Mouse (Mus musculus): Measurements from ENCODE around the gene Wnt2b. TPM values are rescaled to one million over a fixed set of nuclear protein-coding genes. Genes with fewer than 3 reads are reported as not detected.

Gene Wnt2b
- polyA plus RNA-seq, 1 experiment, result 0.13 TPM

DNA sequence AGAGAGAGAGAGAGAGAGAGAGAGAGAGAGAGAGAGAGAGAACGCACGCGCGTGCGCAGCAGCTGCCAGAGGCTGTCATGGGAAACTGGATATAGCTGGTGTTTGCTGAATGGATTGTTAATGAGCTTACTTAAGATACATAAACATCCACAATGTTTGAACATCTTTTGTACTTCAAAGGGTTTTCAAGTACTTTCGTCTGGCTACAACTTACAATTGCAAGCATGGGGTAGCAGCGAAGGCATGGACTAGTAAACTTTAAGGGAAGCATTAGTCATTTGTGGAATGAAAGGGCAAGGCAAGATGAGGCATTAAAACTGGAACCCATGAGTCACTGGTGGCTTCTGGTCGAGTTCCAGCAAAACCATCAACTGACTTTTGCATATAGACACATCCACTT lies 38.8 kb upstream of the Wnt2b start:
- no peak overlapping the region for H3K4me3 ChIP-seq
- no peaks in the 10 kb centered on the region for H3K79me2 ChIP-seq (ENCODE audit: control insufficient read depth, insufficient read depth)
- H3K36me3 ChIP-seq (ENCODE audit: control insufficient read depth, insufficient read depth), result peaks cover 12% of the 10 kb centered on the region
- H3K27me3 ChIP-seq (ENCODE audit: control insufficient read depth, insufficient read depth, insufficient read length), result no peaks in the 10 kb centered on the region
- H3ac ChIP-seq (ENCODE audit: control insufficient read depth, insufficient read length), result no peak overlapping the region
- TF ChIP-seq POLR2A (IDR thresholded peaks at IDR 0.05; ENCODE audit: insufficient read length, low read depth) (no peak), MAX (IDR thresholded peaks at IDR 0.05; ENCODE audit: low read depth) (no peak), TCF12 (IDR thresholded peaks at IDR 0.05; ENCODE audit: insufficient read depth, poor library complexity, severe bottlenecking) (no peak), MYOD1 (IDR thresholded peaks at IDR 0.05; ENCODE audit: control insufficient read depth in 1 of 3, insufficient read length in 2 of 3, low read depth in 2 of 3) (peak in 2 of 3 experiments; percentile 3 to 45), POLR2AphosphoS2 (IDR thresholded peaks at IDR 0.05; ENCODE audit: insufficient read length, low read depth) (no peak), SRF (IDR thresholded peaks at IDR 0.05; ENCODE audit: control insufficient read depth, insufficient read length, low read depth) (no peak), REST (IDR thresholded peaks at IDR 0.05; ENCODE audit: insufficient read depth, insufficient read length) (no peak), CEBPB (IDR thresholded peaks at IDR 0.05; ENCODE audit: insufficient read depth, poor library complexity, severe bottlenecking) (no peak)
- H3K4me2 ChIP-seq (ENCODE audit: low read depth), result peak overlapping the region; percentile 63

DNA sequence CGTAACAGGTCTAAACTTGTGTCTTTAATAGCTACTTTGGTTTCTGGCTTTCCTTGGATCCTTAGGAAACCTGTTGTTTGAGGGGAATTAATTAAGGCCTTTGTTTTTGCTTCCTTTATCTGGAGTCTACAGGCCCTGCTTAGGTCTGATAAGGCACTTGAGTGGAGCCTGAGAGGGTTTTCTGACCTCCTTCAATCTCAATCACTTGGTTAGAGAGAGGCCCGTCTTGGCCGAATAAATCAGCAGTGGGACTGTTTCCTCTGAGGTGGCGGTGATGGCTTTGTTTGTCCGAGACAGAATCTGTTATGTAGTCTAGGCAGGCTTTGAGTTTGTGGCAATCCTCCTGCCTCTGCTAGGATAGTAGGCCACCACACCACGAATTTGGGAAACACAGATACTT lies 35.8 kb upstream of the Wnt2b start:
- H3K4me3 ChIP-seq, result no peak overlapping the region
- no peak overlapping the region for H3K4me2 ChIP-seq (ENCODE audit: low read depth)
- no peaks in the 10 kb centered on the region for H3K36me3 ChIP-seq (ENCODE audit: control insufficient read depth, insufficient read depth)
- H3K27me3 ChIP-seq (ENCODE audit: control insufficient read depth, insufficient read depth, insufficient read length), result no peaks in the 10 kb centered on the region
- H3ac ChIP-seq (ENCODE audit: control insufficient read depth, insufficient read length), result no peak overlapping the region
- TF ChIP-seq E2F4 (IDR thresholded peaks at IDR 0.05; ENCODE audit: insufficient read depth) (no peak), POLR2AphosphoS2 (IDR thresholded peaks at IDR 0.05; ENCODE audit: insufficient read length, low read depth) (no peak), USF1 (IDR thresholded peaks at IDR 0.05; ENCODE audit: low read depth) (no peak), TCF12 (IDR thresholded peaks at IDR 0.05; ENCODE audit: insufficient read depth, poor library complexity, severe bottlenecking) (no peak), MAX (IDR thresholded peaks at IDR 0.05; ENCODE audit: low read depth) (no peak), MYOD1 (IDR thresholded peaks at IDR 0.05; ENCODE audit: control insufficient read depth in 1 of 3, insufficient read length in 2 of 3, low read depth in 2 of 3) (no peak), SRF (IDR thresholded peaks at IDR 0.05; ENCODE audit: control insufficient read depth, insufficient read length, low read depth) (no peak), POLR2A (IDR thresholded peaks at IDR 0.05; ENCODE audit: insufficient read length, low read depth) (no peak), MYOG (IDR thresholded peaks at IDR 0.05; ENCODE audit: control insufficient read depth in 1 of 3, insufficient read depth in 1 of 3, insufficient read length in 2 of 3, low read depth in 2 of 3) (no peak), REST (IDR thresholded peaks at IDR 0.05; ENCODE audit: insufficient read depth, insufficient read length) (no peak)
- H3K79me2 ChIP-seq (ENCODE audit: control insufficient read depth, insufficient read depth), result no peaks in the 10 kb centered on the region

DNA sequence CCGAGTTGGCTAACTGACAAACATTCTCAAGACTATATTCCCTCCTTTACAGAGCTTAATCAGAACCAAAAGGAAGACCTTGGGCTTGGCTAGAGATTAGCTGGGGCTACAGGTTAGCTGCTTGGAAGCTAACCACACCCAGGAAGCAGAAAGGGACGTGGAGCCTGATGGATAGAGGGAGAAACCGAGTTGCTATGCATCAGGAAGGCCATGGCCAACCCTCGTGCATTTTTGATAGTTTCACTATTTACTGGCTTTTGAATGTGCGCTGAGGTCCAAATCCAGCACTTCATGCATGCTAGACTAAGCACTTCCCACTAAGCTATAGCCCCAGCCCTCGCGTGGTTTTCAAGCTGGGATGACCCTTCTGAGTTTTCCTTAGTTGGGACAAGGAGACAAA lies 34.0 kb upstream of the Wnt2b start:
- no peak overlapping the region for H3K4me2 ChIP-seq (ENCODE audit: low read depth)
- no peaks in the 10 kb centered on the region for H3K27me3 ChIP-seq (ENCODE audit: control insufficient read depth, insufficient read depth, insufficient read length)
- H3ac ChIP-seq (ENCODE audit: control insufficient read depth, insufficient read length), result no peak overlapping the region
- no peak overlapping the region for H3K4me3 ChIP-seq
- TF ChIP-seq REST (IDR thresholded peaks at IDR 0.05; ENCODE audit: insufficient read depth, insufficient read length) (no peak), TCF3 (IDR thresholded peaks at IDR 0.05; ENCODE audit: insufficient read length, low read depth) (no peak), E2F4 (IDR thresholded peaks at IDR 0.05; ENCODE audit: insufficient read depth) (no peak), POLR2AphosphoS2 (IDR thresholded peaks at IDR 0.05; ENCODE audit: insufficient read length, low read depth) (no peak), USF1 (IDR thresholded peaks at IDR 0.05; ENCODE audit: low read depth) (no peak), SRF (IDR thresholded peaks at IDR 0.05; ENCODE audit: control insufficient read depth, insufficient read length, low read depth) (no peak), MYOD1 (IDR thresholded peaks at IDR 0.05; ENCODE audit: control insufficient read depth in 1 of 3, insufficient read length in 2 of 3, low read depth in 2 of 3) (no peak), MAX (IDR thresholded peaks at IDR 0.05; ENCODE audit: low read depth) (no peak)
- H3K36me3 ChIP-seq (ENCODE audit: control insufficient read depth, insufficient read depth), result no peaks in the 10 kb centered on the region
- H3K79me2 ChIP-seq (ENCODE audit: control insufficient read depth, insufficient read depth), result no peaks in the 10 kb centered on the region

DNA sequence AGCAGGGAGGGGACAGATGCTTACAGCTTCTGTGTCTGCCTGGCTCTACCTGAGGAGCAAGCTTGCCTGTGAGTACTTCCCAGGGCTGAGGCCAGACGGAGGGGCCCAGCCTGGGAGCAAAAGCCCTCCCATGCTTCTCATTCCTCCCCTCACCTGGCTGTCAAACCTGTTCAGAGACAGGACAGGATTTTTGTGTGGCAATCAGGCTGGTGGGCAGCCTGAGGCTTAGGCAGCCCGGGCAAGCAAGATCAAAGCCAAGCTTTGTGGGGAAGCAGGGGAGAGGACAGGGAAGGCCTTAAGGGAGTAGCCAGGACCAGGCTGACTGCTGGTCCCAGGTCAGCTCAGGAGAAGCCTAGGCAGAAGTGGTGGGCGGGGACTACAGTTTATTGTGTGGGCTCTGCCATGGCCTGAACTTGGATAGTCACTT lies 32.7 kb upstream of the Wnt2b start:
- TF ChIP-seq SRF (IDR thresholded peaks at IDR 0.05; ENCODE audit: control insufficient read depth, insufficient read length, low read depth) (no peak), POLR2A (IDR thresholded peaks at IDR 0.05; ENCODE audit: insufficient read length, low read depth) (no peak)
- H3K4me2 ChIP-seq (ENCODE audit: low read depth), result peak overlapping the region; percentile 56
- no peak overlapping the region for H3ac ChIP-seq (ENCODE audit: control insufficient read depth, insufficient read length)
- no peaks in the 10 kb centered on the region for H3K36me3 ChIP-seq (ENCODE audit: control insufficient read depth, insufficient read depth)
- H3K79me2 ChIP-seq (ENCODE audit: control insufficient read depth, insufficient read depth), result no peaks in the 10 kb centered on the region
- no peak overlapping the region for H3K4me3 ChIP-seq
- H3K27me3 ChIP-seq (ENCODE audit: control insufficient read depth, insufficient read depth, insufficient read length), result no peaks in the 10 kb centered on the region

DNA sequence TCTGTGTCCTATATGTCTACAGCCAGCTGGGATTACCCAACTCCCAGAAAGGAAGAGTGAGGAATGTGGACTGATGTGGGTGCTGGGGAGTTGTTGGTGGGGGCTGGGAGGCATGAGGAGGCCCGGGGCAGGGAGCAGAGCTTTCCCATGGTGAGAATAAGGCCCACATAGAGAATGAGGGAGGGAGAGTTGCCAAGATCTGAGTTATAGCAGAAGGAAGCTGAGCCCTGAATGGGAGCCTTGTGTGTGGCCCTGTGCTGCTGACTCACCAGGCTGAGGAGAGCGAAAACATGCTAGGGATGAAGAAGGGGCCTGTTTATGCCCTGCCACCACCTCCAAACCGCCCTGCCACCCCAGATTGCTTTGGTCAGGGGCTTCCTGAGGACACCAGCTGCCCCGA lies 32.1 kb upstream of the Wnt2b start:
- Histone ChIP-seq H3ac (ENCODE audit: control insufficient read depth, insufficient read length) (no peak overlapping the region), H3K79me2 (ENCODE audit: control insufficient read depth, insufficient read depth) (no peaks in the 10 kb centered on the region), H3K36me3 (ENCODE audit: control insufficient read depth, insufficient read depth) (no peaks in the 10 kb centered on the region), H3K4me2 (ENCODE audit: low read depth) (peak overlapping the region; percentile 56), H3K27me3 (ENCODE audit: control insufficient read depth, insufficient read depth, insufficient read length) (no peaks in the 10 kb centered on the region), H3K4me3 (no peak overlapping the region)
- TF ChIP-seq CEBPB (IDR thresholded peaks at IDR 0.05; ENCODE audit: insufficient read depth, poor library complexity, severe bottlenecking) (0 out of 2 replicates have a peak, but pooled peaks have one; percentile 5), SRF (IDR thresholded peaks at IDR 0.05; ENCODE audit: control insufficient read depth, insufficient read length, low read depth) (no peak)

Measured in myocyte (in vitro differentiated cells).